Mouse (Mus musculus): ENCODE data around the gene Ube2q1. TPM values are rescaled to one million over a fixed set of nuclear protein-coding genes. Genes with fewer than 3 reads are reported as not detected.

The Ube2q1 gene
- polyA plus RNA-seq, 1 experiment from 2014 or later, result 15.6 TPM

- Histone ChIP-seq H3K4me3 (no peak overlapping the region), H3K27ac (no peak overlapping the region), H3K27me3 (ENCODE audit: low read depth, poor library complexity, severe bottlenecking) (no peaks in the 10 kb centered on the region), H3K4me1 (no peaks in the 10 kb centered on the region), H3K9me3 (replicated peaks) (no peaks in the 10 kb centered on the region), H3K36me3 (no peaks in the 10 kb centered on the region)
- DNase-seq (ENCODE audit: low spot score), result no peak
- WGBS, result 72% methylated on average over 7 of the region's 7 CpGs
Observed at GRCm38 (mm10) chr3:89814051-89814450, 40.6 kb downstream of the Ube2q1 start.

DNA sequence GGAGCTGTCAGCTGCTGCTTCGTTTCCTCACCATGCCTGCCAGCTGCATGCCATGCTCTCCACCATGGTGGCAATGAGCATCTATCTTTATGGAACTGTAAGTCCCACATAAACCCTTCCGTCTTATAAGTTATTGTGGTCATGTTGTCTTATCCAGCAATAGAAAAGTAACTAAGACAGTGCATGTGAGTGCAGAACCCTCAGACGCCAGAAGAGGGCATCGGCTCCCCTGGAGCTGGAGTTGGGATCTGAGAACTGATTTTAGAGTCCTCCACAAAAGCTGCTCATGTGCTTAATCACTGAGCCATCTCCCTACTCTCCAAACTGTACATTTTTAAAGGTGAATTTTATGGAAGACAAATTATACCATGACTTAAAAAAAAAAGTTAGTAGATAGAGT, 43.6 kb downstream of the Ube2q1 start:
- WGBS, result 59% methylated on average over 4 of the region's 4 CpGs
- DNase-seq (ENCODE audit: low spot score), result no peak
- no peaks in the 10 kb centered on the region for H3K4me1 ChIP-seq
- H3K9me3 ChIP-seq (replicated peaks), result no peaks in the 10 kb centered on the region
- no peak overlapping the region for H3K27ac ChIP-seq
- no peaks in the 10 kb centered on the region for H3K27me3 ChIP-seq (ENCODE audit: low read depth, poor library complexity, severe bottlenecking)
- H3K4me3 ChIP-seq, result no peak overlapping the region
- no peaks in the 10 kb centered on the region for H3K36me3 ChIP-seq

DNA sequence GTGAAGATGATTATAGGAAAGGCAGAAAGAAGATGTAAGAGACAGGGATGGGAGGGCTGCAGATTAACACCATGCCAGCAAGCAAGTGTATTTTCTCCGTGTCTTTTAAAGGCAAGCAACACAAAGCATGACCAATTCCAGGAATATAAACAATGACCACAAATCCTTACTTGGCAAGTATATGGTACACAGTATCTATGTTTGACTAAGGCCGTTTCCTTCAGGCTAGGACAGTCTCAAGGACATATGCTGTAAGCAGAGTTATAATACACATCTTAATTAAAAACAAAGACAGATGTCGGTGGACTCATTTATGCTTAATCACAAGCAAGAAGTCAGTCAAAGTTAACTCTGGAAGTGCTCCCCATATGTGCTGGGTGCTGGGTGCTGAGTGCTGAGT, 45.2 kb downstream of the Ube2q1 start:
- 83% methylated on average over 3 of the region's 3 CpGs for WGBS
- Histone ChIP-seq H3K36me3 (no peaks in the 10 kb centered on the region), H3K4me3 (no peak overlapping the region), H3K27me3 (ENCODE audit: low read depth, poor library complexity, severe bottlenecking) (no peaks in the 10 kb centered on the region), H3K9me3 (replicated peaks) (no peaks in the 10 kb centered on the region), H3K4me1 (no peaks in the 10 kb centered on the region), H3K27ac (no peak overlapping the region)
- no peak for DNase-seq (ENCODE audit: low spot score)

DNA sequence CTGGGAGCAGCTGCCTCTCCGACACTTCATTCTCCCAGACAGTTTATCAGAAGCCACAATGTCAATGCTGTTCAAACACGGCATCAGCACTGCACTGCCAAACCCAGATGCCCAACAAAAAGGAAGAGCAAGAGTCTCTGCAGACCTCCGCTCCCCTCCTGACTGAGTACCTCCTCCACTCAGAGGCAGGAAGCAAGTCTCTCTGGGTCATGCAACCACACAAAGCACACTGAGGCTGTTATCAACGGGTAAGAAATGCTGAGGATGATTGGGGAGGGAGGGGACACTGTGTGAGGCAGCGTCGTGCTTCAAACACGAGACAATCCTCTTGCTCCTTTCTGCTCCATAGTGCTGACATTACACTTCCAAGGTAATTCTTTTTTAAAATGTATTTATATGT, 46.5 kb downstream of the Ube2q1 start:
- DNase-seq (ENCODE audit: low spot score), result no peak
- no peak overlapping the region for H3K27ac ChIP-seq

GRCm38 (mm10) chr3:89820311-89821095, 47.1 kb downstream of the Ube2q1 start:
- 89% methylated on average over 12 of the region's 12 CpGs for WGBS
- H3K27me3 ChIP-seq (ENCODE audit: low read depth, poor library complexity, severe bottlenecking), result no peaks in the 10 kb centered on the region
- no peak for DNase-seq (ENCODE audit: low spot score)
- H3K4me3 ChIP-seq, result no peak overlapping the region
- H3K36me3 ChIP-seq, result no peaks in the 10 kb centered on the region
- H3K27ac ChIP-seq, result no peak overlapping the region
- H3K4me1 ChIP-seq, result no peaks in the 10 kb centered on the region
- no peaks in the 10 kb centered on the region for H3K9me3 ChIP-seq (replicated peaks)

More for the DNA sequence above, 46.5 kb downstream of the Ube2q1 start:
- Histone ChIP-seq H3K9me3 (replicated peaks) (no peaks in the 10 kb centered on the region), H3K27me3 (ENCODE audit: low read depth, poor library complexity, severe bottlenecking) (no peaks in the 10 kb centered on the region), H3K4me1 (no peaks in the 10 kb centered on the region), H3K4me3 (no peak overlapping the region), H3K36me3 (no peaks in the 10 kb centered on the region)
- 72% methylated on average over 7 of the region's 7 CpGs for WGBS

DNA sequence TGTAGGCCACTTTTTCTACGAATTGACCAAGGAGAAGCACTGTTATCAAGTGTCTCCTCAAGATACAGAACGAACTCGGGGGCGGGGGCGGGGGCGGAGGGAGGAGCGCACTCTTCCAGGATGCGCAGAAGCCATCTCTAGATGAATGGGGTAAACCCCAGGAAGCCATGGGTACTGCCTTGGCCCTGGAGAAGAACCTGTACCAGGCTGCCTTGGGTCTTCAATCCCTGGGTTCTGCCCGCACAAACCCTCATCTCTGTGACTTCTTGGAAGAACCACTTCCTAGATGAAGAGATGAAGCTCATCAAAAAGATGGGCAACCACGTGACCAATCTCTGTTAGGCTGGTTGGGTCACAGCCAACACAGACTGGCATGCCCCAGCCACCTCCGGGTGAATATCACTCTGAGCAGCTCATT, 47.7 kb downstream of the Ube2q1 start:
- no peak for DNase-seq (ENCODE audit: low spot score)
- Histone ChIP-seq H3K27ac (no peak overlapping the region), H3K9me3 (replicated peaks) (no peaks in the 10 kb centered on the region), H3K4me1 (no peaks in the 10 kb centered on the region), H3K36me3 (no peaks in the 10 kb centered on the region), H3K4me3 (no peak overlapping the region), H3K27me3 (ENCODE audit: low read depth, poor library complexity, severe bottlenecking) (no peaks in the 10 kb centered on the region)
- 88% methylated on average over 11 of the region's 11 CpGs for WGBS

DNA sequence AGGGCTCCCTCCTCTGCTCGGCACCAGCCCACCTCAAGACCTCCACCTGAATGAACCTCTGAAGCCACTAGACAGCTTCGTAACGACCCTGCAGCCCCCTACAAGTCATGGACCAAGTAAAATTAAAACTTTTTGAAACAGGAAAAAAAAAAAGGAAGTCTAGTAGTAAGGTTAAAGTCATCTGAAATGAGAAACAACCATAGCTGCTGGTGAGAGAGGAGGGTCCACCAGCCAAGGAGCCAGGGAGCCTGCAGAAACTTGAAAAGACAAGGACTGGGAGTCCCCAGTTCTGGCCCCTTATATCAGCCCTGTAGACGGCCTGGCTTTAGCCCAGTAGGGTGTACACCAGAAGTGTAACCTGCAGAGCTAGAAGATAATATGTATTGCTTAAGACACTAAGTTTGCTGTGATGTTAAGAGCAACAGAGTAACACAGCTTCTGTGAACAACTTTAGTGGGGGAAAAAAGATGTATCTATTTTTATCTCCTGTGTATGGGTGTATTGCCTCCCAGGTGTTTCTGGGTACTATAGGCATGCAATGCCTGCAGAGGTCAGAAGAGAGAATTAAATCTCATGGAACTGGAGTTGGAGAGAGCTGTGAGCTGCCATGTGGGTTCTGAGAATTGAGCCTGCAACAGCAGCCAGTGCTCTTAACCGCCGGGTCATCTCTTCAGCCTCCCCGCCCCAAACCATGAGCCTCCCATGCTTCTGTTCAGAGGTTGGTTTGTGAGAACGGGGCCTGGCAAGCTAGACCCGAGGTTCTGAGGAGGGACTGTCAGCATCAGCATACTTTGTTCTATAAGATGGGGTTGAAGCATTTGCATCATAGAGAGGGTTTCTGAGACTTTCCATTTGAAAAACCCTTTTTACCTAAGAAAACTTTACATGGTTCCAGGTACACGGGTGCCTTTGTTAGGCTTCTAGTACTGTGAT, 48.4 kb downstream of the Ube2q1 start:
- H3K9me3 ChIP-seq (replicated peaks), result no peaks in the 10 kb centered on the region
- no peaks in the 10 kb centered on the region for H3K27me3 ChIP-seq (ENCODE audit: low read depth, poor library complexity, severe bottlenecking)
- no peak for DNase-seq (ENCODE audit: low spot score)
- H3K27ac ChIP-seq, result no peak overlapping the region
- WGBS, result 77% methylated on average over 10 of the region's 10 CpGs
- H3K36me3 ChIP-seq, result no peaks in the 10 kb centered on the region
- no peak overlapping the region for H3K4me3 ChIP-seq
- H3K4me1 ChIP-seq, result no peaks in the 10 kb centered on the region

DNA sequence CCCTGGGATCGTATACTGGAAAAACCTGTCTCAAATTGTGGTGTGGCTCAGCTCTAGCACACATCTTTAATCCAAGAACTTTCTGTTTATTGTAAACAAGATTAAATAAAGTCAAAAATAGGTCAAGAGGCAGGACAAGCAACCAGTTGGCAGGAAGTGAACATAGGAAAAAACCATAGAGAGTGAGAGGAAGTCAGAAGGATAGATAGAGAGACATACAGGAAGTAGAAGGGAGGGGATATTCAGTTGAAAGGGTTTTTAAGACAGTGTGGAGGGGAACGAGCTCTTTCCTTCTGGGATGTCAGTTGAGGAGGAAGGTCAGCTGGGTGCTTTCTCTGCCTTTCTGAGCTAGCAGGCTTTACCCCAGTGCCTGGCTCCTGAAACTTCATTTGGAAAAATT, 50.2 kb downstream of the Ube2q1 start:
- DNase-seq (ENCODE audit: low spot score), result no peak
- peaks cover 15% of the 10 kb centered on the region for H3K27me3 ChIP-seq (ENCODE audit: low read depth, poor library complexity, severe bottlenecking)
- H3K4me1 ChIP-seq, result no peaks in the 10 kb centered on the region
- H3K27ac ChIP-seq, result no peak overlapping the region
- 74% methylated on average over 2 of the region's 2 CpGs for WGBS
- H3K4me3 ChIP-seq, result no peak overlapping the region
- no peaks in the 10 kb centered on the region for H3K9me3 ChIP-seq (replicated peaks)
- no peaks in the 10 kb centered on the region for H3K36me3 ChIP-seq

- 80% methylated on average over 3 of the region's 3 CpGs for WGBS
- Histone ChIP-seq H3K36me3 (no peaks in the 10 kb centered on the region), H3K4me3 (no peak overlapping the region), H3K9me3 (replicated peaks) (no peaks in the 10 kb centered on the region), H3K4me1 (peaks cover 6% of the 10 kb centered on the region), H3K27ac (no peak overlapping the region), H3K27me3 (ENCODE audit: low read depth, poor library complexity, severe bottlenecking) (peaks cover 42% of the 10 kb centered on the region)
- DNase-seq (ENCODE audit: low spot score), result no peak
Observed at GRCm38 (mm10) chr3:89826295-89826694, 52.9 kb downstream of the Ube2q1 start.

GRCm38 (mm10) chr3:89830815-89831591, 57.6 kb downstream of the Ube2q1 start, which contains the start of gene She:
TSS of gene She (plus strand) at chr3:89831370.
- H3K27me3 ChIP-seq (ENCODE audit: low read depth, poor library complexity, severe bottlenecking), result peaks cover 79% of the 10 kb centered on the region
- H3K9me3 ChIP-seq (replicated peaks), result no peaks in the 10 kb centered on the region
- H3K27ac ChIP-seq, result peak within 1 kb of the TSS; percentile 74
- WGBS, result 2% methylated on average over 95 of the region's 96 CpGs
- H3K4me3 ChIP-seq, result peak within 1 kb of the TSS; percentile 56
- peak; percentile 56 for DNase-seq (ENCODE audit: low spot score)
- H3K36me3 ChIP-seq, result no peaks in the 10 kb centered on the region
- peaks cover 16% of the 10 kb centered on the region for H3K4me1 ChIP-seq
